Mouse (Mus musculus): ENCODE data around the gene Eno2.
A peak's percentile ranks its signal among the peaks of the same experiment; 100 is the strongest.

Gene Eno2

GRCm38 (mm10) chr6:124765951-124766350 lies 3.5 kb downstream of the Eno2 start:
- no peak for DNase-seq (ENCODE audit: low read depth, low spot score)

- DNase-seq (ENCODE audit: low read depth, low spot score): peak; percentile 75
Measured at GRCm38 (mm10) chr6:124759259-124759658, 10.2 kb downstream of the Eno2 start.

DNA sequence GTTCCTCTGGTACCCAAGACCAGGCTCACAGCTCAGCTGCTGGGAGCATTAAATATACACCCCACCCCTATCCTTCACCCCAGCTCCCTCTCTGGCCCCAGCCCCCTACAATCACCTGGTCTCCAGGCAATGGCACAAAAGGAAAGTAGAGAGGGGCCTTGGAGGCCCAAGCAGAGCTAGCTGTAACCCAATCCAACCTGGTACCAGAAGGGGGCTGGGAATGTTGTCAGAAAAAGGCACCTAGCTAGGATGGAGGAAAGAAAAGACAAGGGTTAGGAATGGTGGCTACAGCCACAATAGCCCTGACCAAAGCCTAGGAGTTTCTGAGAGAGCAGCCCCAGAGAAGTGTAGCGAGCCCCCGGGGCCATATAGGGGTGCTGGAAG lies 10.6 kb downstream of the Eno2 start:
- DNase-seq (ENCODE audit: low read depth, low spot score): no peak

GRCm38 (mm10) chr6:124757909-124758848 lies 11.3 kb downstream of the Eno2 start:
- no peak for DNase-seq (ENCODE audit: low read depth, low spot score)

DNA sequence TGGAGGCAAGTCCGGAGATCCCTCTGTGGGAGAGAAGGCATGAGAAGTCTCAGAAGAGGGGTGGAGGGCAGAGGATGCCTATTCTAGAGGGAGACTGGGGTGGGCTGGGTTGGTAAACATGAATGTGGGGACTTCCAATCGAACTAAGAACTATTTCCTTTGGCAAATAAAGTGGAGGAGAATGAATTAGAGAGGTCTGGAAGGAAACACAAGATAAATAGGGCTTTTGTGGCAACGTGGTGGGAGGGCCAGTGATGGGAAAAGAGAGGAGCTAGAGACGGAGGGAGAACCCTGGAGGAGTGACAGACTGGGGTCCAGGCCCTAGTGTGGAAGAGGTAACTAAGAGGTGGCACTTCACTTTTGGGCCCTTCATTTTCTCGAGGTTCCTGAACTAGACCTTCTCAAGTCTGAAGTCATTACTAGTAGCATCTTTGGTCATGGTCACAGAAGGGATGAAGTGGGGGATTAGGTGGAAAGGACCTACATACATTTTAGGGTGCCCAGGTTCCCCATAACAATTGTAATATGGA lies 12.1 kb downstream of the Eno2 start:
- no peak for DNase-seq (ENCODE audit: low read depth, low spot score)

DNA sequence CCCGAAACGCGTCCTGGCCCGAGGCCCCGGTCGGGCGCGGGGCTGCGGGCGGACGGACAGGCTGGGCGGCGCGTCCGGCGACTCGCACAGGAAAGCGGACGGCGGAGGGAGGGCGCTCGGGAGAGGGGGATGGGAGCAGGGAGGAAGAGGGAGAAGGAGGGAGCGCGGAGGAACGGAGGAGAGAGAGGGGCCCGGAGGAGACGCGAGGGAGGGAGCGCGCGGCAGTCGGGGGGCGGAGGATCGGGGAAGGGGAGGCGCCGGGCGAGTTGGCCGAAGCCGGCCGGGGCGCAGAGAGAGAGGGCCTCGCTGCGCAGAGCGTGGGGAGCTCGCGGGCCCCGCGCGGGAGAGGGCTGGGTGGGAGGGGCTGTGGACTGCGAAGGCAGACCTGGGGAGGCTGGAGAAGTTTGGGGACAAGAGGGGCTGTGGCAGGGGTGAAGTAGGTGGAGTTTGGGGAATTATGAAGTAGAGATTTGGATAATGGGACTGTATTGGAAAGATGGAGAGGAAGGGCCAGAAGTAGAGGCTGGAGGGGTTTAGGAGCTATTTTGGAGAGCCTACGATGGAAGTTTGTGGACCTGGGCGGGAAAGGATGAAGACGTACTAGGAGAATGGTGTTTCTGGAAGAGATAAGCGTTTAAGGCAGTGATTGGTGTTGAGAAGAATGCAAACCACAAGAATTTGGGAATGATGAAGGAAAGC lies 12.7 kb downstream of the Eno2 start:
- DNase-seq (ENCODE audit: low read depth, low spot score): peak; percentile 64

DNA sequence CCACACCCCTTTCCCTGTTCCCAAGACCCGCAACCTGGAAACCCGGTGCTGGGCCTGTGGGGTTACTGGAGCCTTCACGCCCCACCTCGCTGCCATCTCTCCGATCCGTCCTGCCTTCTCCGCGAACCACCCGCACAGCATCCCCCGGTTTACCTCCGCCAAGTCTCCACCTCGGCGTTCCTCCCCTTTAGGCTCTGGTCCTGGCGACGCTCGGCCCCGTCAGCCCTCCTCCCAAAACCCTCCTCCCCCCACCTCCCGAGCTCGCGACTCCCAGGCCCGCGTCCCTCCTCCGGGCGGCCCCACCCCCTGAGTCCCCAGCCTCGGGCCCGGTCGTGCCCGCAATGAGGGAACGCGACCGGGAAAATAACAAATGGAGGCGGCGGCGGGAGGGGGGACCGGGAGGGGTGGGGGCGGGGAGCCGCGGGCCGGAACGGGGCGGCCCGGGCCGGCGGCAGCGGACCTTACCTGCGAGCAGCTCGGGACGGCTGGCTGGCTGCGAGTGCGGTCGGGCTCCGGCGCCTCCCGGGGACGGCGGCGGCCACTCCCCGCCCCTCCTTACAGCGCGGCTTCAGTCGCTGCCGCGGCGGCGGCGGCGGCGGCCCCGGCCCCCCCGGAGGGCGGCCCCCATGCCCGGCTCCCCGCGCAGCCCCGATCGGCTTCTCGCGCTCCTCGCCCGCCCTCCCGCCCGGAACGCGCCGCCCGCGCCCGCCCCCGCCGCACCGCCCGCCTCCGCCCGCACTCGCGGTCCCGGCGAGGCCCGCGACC lies 13.5 kb downstream of the Eno2 start, which contains the start of the genes Gm45234 and Atn1:
Gene Gm45234, minus strand, starts transcription at position 191 of the 765 bp plus-strand sequence.
Gene Atn1, minus strand, starts transcription at position 694 of the 765 bp plus-strand sequence.
- DNase-seq (ENCODE audit: low read depth, low spot score): no peak

- DNase-seq (ENCODE audit: low read depth, low spot score): no peak
Measured at GRCm38 (mm10) chr6:124755306-124755705, 14.2 kb downstream of the Eno2 start.

DNA sequence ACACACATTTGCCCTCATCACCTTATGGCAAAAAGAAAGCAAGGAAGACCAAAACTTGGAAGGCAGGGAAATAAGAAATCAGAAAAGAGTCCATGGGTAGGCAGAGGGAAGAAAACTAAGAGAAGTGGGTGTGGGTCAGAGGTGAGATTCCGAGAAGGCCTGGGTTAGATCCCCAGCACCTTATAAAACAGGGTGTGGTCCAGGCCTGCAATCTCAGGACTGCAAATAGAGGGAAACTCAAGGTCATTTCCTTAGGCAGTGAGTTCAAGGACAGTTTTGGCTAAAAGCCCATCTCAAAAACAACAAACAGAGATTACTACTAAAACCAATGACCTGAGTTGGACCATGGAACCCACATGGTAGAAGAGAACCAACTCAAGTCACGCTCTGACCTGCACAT lies 15.6 kb downstream of the Eno2 start:
- DNase-seq (ENCODE audit: low read depth, low spot score): no peak

DNA sequence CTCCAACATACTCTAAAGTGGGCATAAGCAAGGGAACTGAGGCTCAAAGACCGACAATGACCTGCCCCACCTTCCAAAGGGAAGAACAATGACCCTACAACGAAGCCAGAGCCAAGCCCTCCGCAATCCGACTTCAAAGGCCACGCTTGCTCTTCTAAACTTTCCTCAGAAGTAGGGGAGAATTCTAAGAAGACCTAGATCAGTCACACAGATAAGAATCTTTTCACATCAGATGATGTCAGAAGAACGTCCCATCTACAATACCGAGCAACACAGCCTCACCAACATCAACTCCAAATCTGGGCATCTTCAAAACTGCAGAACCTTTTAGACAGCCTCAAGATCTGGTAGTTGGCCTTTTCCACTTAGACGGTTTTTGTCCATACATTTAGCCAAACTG lies 19.1 kb downstream of the Eno2 start:
- no peak for DNase-seq (ENCODE audit: low read depth, low spot score)

DNA sequence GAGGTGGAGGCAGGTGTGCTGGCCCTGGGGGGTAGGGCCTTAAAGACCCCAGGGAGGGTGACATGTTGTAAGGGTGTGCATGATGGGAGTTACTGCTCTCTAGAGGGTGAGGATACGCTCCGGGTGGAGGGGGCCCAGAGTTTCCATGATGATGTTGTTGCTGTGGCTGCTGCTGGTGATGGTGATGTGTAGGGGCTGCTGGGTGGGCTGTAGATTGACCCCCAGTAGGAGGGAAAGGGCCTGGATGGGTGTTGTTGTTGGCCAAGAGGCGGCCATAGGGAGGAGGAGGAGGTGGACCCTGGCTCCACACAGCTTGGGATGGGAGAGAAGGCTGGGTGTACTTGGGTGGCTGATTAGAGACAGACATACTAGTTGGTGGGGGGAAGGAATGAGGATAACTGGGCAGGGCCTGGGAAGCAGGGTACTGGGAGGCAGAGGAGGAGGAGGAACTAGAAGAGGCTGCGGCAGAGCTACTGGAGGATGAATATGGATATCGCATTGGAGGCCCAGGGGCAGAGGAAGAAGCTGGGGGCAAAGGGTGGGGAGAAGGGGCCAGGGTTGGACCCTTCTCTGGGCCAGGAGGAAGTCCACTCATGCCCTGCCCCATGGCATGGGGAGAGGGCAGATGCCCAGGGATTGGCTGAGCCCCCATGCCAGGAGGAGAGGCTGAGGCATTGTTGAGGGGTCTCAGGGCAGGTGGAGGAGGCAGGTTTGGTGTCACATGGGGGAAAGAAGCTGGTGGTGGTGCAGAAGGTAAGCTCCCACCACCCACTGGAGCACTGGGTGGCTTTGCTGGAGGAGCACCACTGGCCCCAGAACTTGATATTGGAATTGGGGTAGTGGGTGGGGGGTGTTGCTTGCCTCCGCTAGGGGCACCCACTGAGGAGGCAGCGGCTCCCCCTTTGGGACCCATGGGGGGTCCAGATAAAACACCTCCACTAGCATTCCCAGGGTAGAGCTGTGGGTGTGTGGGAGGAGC lies 22.5 kb downstream of the Eno2 start:
- no peak for DNase-seq (ENCODE audit: low read depth, low spot score)

DNA sequence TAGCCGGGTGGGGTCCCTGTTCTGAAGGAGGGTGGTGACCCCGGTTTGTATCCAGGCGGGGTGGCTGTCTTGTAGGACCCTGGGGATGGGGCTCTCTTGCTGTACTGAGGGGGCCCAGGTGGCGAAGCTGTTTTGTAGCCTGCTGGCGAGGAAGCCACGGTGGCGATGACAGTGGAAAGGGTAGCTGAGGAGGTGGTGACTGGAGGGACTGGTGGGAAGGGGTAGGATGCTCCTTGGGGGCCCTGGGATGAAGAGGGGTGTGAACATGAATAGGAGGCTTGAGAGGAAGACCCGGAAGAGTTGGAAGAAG lies 23.2 kb downstream of the Eno2 start:
- DNase-seq (ENCODE audit: low read depth, low spot score): no peak

GRCm38 (mm10) chr6:124745490-124746295 lies 23.8 kb downstream of the Eno2 start:
- peak; percentile 93 for DNase-seq (ENCODE audit: low read depth, low spot score)

GRCm38 (mm10) chr6:124744755-124745321 lies 24.6 kb downstream of the Eno2 start:
- no peak for DNase-seq (ENCODE audit: low read depth, low spot score)

DNA sequence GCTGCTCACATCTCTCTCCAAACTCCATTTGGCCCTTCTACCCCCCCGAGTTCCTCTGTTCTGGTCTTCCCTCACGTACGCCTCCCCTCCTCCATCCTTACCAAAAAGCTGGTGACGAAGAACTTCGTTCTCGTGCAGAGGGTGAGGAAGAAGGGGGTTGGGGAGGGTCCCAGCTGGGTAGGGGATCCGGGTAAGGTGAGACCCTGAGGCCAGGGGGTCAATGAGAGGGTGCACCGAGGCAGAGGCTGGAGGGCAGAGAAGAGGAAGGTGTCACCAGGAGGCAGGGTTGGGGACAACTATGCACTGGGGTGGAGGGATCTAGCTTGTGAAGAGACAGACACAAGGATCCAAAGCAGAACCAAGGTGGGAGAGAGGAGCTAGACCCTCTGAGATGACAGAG lies 25.8 kb downstream of the Eno2 start:
- DNase-seq (ENCODE audit: low read depth, low spot score): no peak

DNA sequence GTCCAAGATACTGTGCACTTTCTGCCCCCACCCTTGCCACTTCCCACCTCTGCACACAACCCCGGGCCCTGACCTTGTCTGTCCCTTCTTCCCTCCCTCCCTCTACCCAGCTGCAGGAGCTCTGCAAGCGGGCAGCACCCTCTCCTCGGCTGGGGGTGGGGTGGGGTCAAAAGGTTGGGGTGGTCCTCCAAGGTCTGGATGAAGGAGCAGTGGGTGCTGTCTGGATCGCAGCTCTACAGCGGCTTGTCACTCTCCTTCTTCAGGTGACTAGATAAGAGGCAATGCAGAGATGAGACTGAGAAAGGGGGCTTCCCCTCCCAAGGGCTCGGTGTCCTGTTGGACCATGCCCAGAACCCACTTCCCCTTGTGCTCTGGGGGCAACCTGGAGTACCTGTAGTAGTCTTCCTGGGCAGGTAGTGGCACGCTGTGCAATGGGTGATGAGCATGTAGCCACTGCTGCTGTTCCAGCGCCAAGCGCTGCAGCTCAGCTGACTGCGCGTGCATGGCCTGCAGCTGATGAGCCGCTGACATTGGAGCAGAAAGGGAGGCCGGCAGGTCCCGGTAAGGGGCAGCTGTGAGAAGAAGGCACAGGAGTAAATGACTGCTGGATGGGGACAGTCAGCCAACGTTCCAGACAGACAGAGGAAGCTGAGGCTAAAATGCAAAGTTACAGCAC lies 26.5 kb downstream of the Eno2 start:
- DNase-seq (ENCODE audit: low read depth, low spot score): no peak

GRCm38 (mm10) chr6:124741842-124742241 lies 27.6 kb downstream of the Eno2 start:
- no peak for DNase-seq (ENCODE audit: low read depth, low spot score)

- DNase-seq (ENCODE audit: low read depth, low spot score): peak; percentile 89
Measured at GRCm38 (mm10) chr6:124740888-124741761, 28.3 kb downstream of the Eno2 start, which contains the start of gene Grcc10. TSS of gene Grcc10 (minus strand) at chr6:124741374.
